Mouse (Mus musculus): ENCODE data around the gene Dip2b. TPM values are rescaled to one million over a fixed set of nuclear protein-coding genes. Genes with fewer than 3 reads are reported as not detected.

Gene Dip2b
- polyA plus RNA-seq, 1 experiment, result 7.3 TPM

GRCm38 (mm10) chr15:100184821-100185496 is 146.5 kb downstream of the Dip2b start:
- H3K4me3 ChIP-seq, result no peak overlapping the region

GRCm38 (mm10) chr15:100186234-100186633 is 147.8 kb downstream of the Dip2b start:
- H3K36me3 ChIP-seq (ENCODE audit: control insufficient read depth, insufficient read depth), result peaks cover 40% of the 10 kb centered on the region
- no peak for TF ChIP-seq USF1 (IDR thresholded peaks at IDR 0.05; ENCODE audit: low read depth)
- no peaks in the 10 kb centered on the region for H3K79me2 ChIP-seq (ENCODE audit: control insufficient read depth, insufficient read depth)

More at GRCm38 (mm10) chr15:100184821-100185496, 146.5 kb downstream of the Dip2b start:
- no peaks in the 10 kb centered on the region for H3K79me2 ChIP-seq (ENCODE audit: control insufficient read depth, insufficient read depth)
- TF ChIP-seq POLR2AphosphoS2 (IDR thresholded peaks at IDR 0.05; ENCODE audit: insufficient read length, low read depth) (no peak), USF1 (IDR thresholded peaks at IDR 0.05; ENCODE audit: low read depth) (no peak), REST (IDR thresholded peaks at IDR 0.05; ENCODE audit: insufficient read depth, insufficient read length) (no peak), MYOG (IDR thresholded peaks at IDR 0.05; ENCODE audit: control insufficient read depth in 1 of 3, insufficient read depth in 1 of 3, insufficient read length in 2 of 3, low read depth in 2 of 3) (no peak), TCF12 (IDR thresholded peaks at IDR 0.05; ENCODE audit: insufficient read depth, poor library complexity, severe bottlenecking) (no peak), SRF (IDR thresholded peaks at IDR 0.05; ENCODE audit: control insufficient read depth, insufficient read length, low read depth) (no peak), MAX (IDR thresholded peaks at IDR 0.05; ENCODE audit: low read depth) (no peak)
- H3K4me2 ChIP-seq (ENCODE audit: low read depth), result no peak overlapping the region
- no peaks in the 10 kb centered on the region for H3K27me3 ChIP-seq (ENCODE audit: control insufficient read depth, insufficient read depth, insufficient read length)
- peaks cover 34% of the 10 kb centered on the region for H3K36me3 ChIP-seq (ENCODE audit: control insufficient read depth, insufficient read depth)
- no peak overlapping the region for H3ac ChIP-seq (ENCODE audit: control insufficient read depth, insufficient read length)

DNA sequence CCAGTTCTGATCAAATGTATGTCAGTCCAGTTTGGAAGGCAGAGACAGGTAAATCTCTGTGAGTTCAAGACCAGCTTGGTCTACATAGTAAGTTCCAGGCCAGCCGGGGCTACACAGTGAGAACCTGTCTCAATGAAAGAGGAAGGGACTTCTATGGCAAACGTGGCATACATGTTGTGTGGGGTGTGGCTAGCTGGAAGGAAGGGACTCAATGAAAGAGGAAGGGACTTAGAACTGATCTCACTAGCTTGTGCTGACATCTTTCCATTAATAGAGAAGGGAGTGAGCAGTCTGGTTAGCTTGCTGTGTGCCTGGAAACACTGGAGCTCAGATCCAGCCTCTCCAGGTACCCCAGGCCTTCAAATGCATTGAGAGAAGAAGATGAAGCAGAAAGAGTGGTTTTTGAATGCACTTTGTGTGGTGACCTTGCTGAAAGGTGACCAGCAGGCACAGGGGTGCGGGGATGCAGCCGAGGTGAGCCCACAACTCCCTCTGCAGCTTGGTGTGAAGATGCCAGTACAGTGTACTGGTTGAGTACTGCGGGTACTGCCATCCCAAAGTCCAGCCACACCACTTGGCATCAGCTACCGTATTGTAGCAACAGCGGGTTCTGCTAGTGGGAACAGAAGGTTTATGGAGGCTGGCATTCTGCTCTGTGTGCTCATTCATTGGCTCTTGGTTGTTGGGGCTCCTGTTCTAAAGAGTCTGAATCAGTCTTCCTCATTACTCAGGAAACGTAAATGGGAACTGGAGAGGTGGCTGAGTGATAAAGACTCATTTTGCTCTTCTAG is 148.6 kb downstream of the Dip2b start:
- Histone ChIP-seq H3K36me3 (ENCODE audit: control insufficient read depth, insufficient read depth) (peaks cover 43% of the 10 kb centered on the region), H3K27me3 (ENCODE audit: control insufficient read depth, insufficient read depth, insufficient read length) (no peaks in the 10 kb centered on the region), H3K4me3 (no peak overlapping the region), H3K4me2 (ENCODE audit: low read depth) (no peak overlapping the region), H3K79me2 (ENCODE audit: control insufficient read depth, insufficient read depth) (no peaks in the 10 kb centered on the region), H3ac (ENCODE audit: control insufficient read depth, insufficient read length) (no peak overlapping the region)
- no peak for TF ChIP-seq MYOG (IDR thresholded peaks at IDR 0.05; ENCODE audit: control insufficient read depth in 1 of 3, insufficient read depth in 1 of 3, insufficient read length in 2 of 3, low read depth in 2 of 3)
- TF ChIP-seq MAX (IDR thresholded peaks at IDR 0.05; ENCODE audit: low read depth), result no peak
- TF ChIP-seq REST (IDR thresholded peaks at IDR 0.05; ENCODE audit: insufficient read depth, insufficient read length), result no peak
- TF ChIP-seq POLR2A (IDR thresholded peaks at IDR 0.05; ENCODE audit: insufficient read length, low read depth), result no peak
- no peak for TF ChIP-seq TCF3 (IDR thresholded peaks at IDR 0.05; ENCODE audit: insufficient read length, low read depth)
- no peak for TF ChIP-seq TCF12 (IDR thresholded peaks at IDR 0.05; ENCODE audit: insufficient read depth, poor library complexity, severe bottlenecking)
- TF ChIP-seq POLR2AphosphoS2 (IDR thresholded peaks at IDR 0.05; ENCODE audit: insufficient read length, low read depth), result no peak
- no peak for TF ChIP-seq USF1 (IDR thresholded peaks at IDR 0.05; ENCODE audit: low read depth)
- TF ChIP-seq E2F4 (IDR thresholded peaks at IDR 0.05; ENCODE audit: insufficient read depth), result no peak
- no peak for TF ChIP-seq CEBPB (IDR thresholded peaks at IDR 0.05; ENCODE audit: insufficient read depth, poor library complexity, severe bottlenecking)
- TF ChIP-seq SRF (IDR thresholded peaks at IDR 0.05; ENCODE audit: control insufficient read depth, insufficient read length, low read depth), result no peak
- no peak for TF ChIP-seq MYOD1 (IDR thresholded peaks at IDR 0.05; ENCODE audit: control insufficient read depth in 1 of 3, insufficient read length in 2 of 3, low read depth in 2 of 3)

More at GRCm38 (mm10) chr15:100186234-100186633, 147.8 kb downstream of the Dip2b start:
- H3K27me3 ChIP-seq (ENCODE audit: control insufficient read depth, insufficient read depth, insufficient read length), result no peaks in the 10 kb centered on the region
- H3K4me2 ChIP-seq (ENCODE audit: low read depth), result no peak overlapping the region
- H3K4me3 ChIP-seq, result no peak overlapping the region
- H3ac ChIP-seq (ENCODE audit: control insufficient read depth, insufficient read length), result no peak overlapping the region

DNA sequence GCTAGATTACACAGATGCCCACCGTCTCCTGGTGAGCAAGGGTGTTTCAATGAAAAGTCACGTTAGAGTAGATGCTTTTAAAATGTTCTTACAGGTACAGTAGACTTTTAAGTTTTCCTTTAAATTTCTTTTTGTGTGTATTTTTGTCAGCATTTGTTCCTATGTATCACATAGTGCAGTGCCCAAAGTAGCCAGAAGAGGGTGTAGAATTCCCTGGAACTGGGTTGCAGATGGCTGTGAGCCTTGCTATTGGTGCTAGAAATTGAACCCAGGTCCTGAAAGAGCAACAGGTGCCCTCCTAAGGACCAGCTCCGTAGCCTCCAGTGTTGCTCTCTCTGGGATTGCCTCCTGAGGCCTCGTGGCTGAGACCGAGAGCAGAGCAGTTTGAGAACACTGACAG is 150.1 kb downstream of the Dip2b start:
- TF ChIP-seq POLR2AphosphoS2 (IDR thresholded peaks at IDR 0.05; ENCODE audit: insufficient read length, low read depth), result no peak
- TF ChIP-seq TCF3 (IDR thresholded peaks at IDR 0.05; ENCODE audit: insufficient read length, low read depth), result no peak
- no peak for TF ChIP-seq REST (IDR thresholded peaks at IDR 0.05; ENCODE audit: insufficient read depth, insufficient read length)
- TF ChIP-seq USF1 (IDR thresholded peaks at IDR 0.05; ENCODE audit: low read depth), result no peak
- no peak for TF ChIP-seq TCF12 (IDR thresholded peaks at IDR 0.05; ENCODE audit: insufficient read depth, poor library complexity, severe bottlenecking)
- TF ChIP-seq MYOD1 (IDR thresholded peaks at IDR 0.05; ENCODE audit: control insufficient read depth in 1 of 3, insufficient read length in 2 of 3, low read depth in 2 of 3), result no peak
- no peak for TF ChIP-seq MAX (IDR thresholded peaks at IDR 0.05; ENCODE audit: low read depth)
- TF ChIP-seq CEBPB (IDR thresholded peaks at IDR 0.05; ENCODE audit: insufficient read depth, poor library complexity, severe bottlenecking), result no peak
- no peak for TF ChIP-seq POLR2A (IDR thresholded peaks at IDR 0.05; ENCODE audit: insufficient read length, low read depth)
- TF ChIP-seq MYOG (IDR thresholded peaks at IDR 0.05; ENCODE audit: control insufficient read depth in 1 of 3, insufficient read depth in 1 of 3, insufficient read length in 2 of 3, low read depth in 2 of 3), result no peak
- Histone ChIP-seq H3K4me3 (no peak overlapping the region), H3ac (ENCODE audit: control insufficient read depth, insufficient read length) (no peak overlapping the region), H3K79me2 (ENCODE audit: control insufficient read depth, insufficient read depth) (no peaks in the 10 kb centered on the region), H3K36me3 (ENCODE audit: control insufficient read depth, insufficient read depth) (peaks cover 39% of the 10 kb centered on the region), H3K27me3 (ENCODE audit: control insufficient read depth, insufficient read depth, insufficient read length) (no peaks in the 10 kb centered on the region), H3K4me2 (ENCODE audit: low read depth) (no peak overlapping the region)

- Histone ChIP-seq H3K4me3 (no peak overlapping the region), H3K4me2 (ENCODE audit: low read depth) (no peak overlapping the region), H3K27me3 (ENCODE audit: control insufficient read depth, insufficient read depth, insufficient read length) (no peaks in the 10 kb centered on the region), H3K79me2 (ENCODE audit: control insufficient read depth, insufficient read depth) (no peaks in the 10 kb centered on the region), H3ac (ENCODE audit: control insufficient read depth, insufficient read length) (no peak overlapping the region), H3K36me3 (ENCODE audit: control insufficient read depth, insufficient read depth) (peaks cover 43% of the 10 kb centered on the region)
- TF ChIP-seq E2F4 (IDR thresholded peaks at IDR 0.05; ENCODE audit: insufficient read depth), result no peak
- TF ChIP-seq POLR2AphosphoS2 (IDR thresholded peaks at IDR 0.05; ENCODE audit: insufficient read length, low read depth), result no peak
- TF ChIP-seq MYOD1 (IDR thresholded peaks at IDR 0.05; ENCODE audit: control insufficient read depth in 1 of 3, insufficient read length in 2 of 3, low read depth in 2 of 3), result no peak
- TF ChIP-seq TCF12 (IDR thresholded peaks at IDR 0.05; ENCODE audit: insufficient read depth, poor library complexity, severe bottlenecking), result no peak
- TF ChIP-seq POLR2A (IDR thresholded peaks at IDR 0.05; ENCODE audit: insufficient read length, low read depth), result no peak
- no peak for TF ChIP-seq REST (IDR thresholded peaks at IDR 0.05; ENCODE audit: insufficient read depth, insufficient read length)
- no peak for TF ChIP-seq CEBPB (IDR thresholded peaks at IDR 0.05; ENCODE audit: insufficient read depth, poor library complexity, severe bottlenecking)
- no peak for TF ChIP-seq MAX (IDR thresholded peaks at IDR 0.05; ENCODE audit: low read depth)
- no peak for TF ChIP-seq SRF (IDR thresholded peaks at IDR 0.05; ENCODE audit: control insufficient read depth, insufficient read length, low read depth)
- no peak for TF ChIP-seq USF1 (IDR thresholded peaks at IDR 0.05; ENCODE audit: low read depth)
- TF ChIP-seq TCF3 (IDR thresholded peaks at IDR 0.05; ENCODE audit: insufficient read length, low read depth), result no peak
- TF ChIP-seq MYOG (IDR thresholded peaks at IDR 0.05; ENCODE audit: control insufficient read depth in 1 of 3, insufficient read depth in 1 of 3, insufficient read length in 2 of 3, low read depth in 2 of 3), result no peak
These were observed 150.5 kb downstream of the Dip2b start for GRCm38 (mm10) chr15:100188962-100189404.

All from myocyte (in vitro differentiated cells).